ENCODE assay signal across 24 mouse cellular contexts in the genomic region with DNA sequence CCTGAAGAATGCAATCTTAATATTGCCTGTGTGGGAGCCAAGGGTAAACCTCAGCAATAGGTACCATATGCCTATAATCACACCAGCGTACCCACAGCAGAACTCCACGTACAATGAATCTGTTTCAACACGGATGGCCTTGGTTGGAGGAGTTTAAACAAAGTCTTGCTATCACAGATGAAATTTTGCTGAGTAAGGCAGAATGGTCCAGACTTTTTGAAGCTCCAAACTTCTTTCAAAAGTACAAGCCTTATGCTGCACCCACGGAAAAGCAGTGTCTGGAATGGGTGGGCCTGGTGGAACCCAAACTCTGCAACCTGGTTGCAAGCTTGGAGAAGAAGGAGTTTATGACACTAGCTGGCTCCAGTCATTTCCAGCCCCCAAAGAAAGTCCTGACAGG. TPM values are rescaled to one million over a fixed set of nuclear protein-coding genes. Genes with fewer than 3 reads are reported as not detected.
DNase-seq lines count a peak whose midpoint lies in the region; ATAC-seq and TF ChIP-seq lines count a peak whose summit lies in the region.
"Had no signal": no experiment of that assay in that cellular context is flagged by ENCODE, and none has a peak within 500 bp of the region (broad histone marks: within the 10 kb centered on the region; RNA-seq: fewer than 3 reads in every experiment).

No protein-coding gene starts in this region.

- no peak for TF ChIP-seq POLR2A in CH12.LX (IDR thresholded peaks at IDR 0.05; ENCODE audit: low read depth, low read length)
- TF ChIP-seq POLR2A in MEL (IDR thresholded peaks at IDR 0.05; ENCODE audit: control insufficient read depth in 1 of 2, insufficient read depth in 1 of 2, low read depth in 1 of 2, low read length in 2 of 2, poor library complexity in 1 of 2): no peak

- H3K4me3 ChIP-seq in heart, embryonic 16.5 days (ENCODE audit: low read length): no peak overlapping the region
- H3K4me3 ChIP-seq in CH12.LX (replicated peaks in 1 of 3; ENCODE audit: low read depth in 2 of 3, low read length in 2 of 3, poor library complexity in 1 of 3) (no peak overlapping the region), MEL (ENCODE audit: control insufficient read depth in 1 of 2, insufficient read depth in 1 of 2, low read depth in 2 of 2, low read length in 2 of 2) (no peak overlapping the region)
- H3K4me3 ChIP-seq: embryonic facial prominence, embryonic 13.5 days; embryonic facial prominence, embryonic 15.5 days; erythroblast, embryonic 14.5 days; forebrain, embryonic 10.5 days; forebrain, embryonic 12.5 days had no signal

- H3K9ac ChIP-seq in heart, embryonic 16.5 days (ENCODE audit: low read length): no peak overlapping the region
- H3K9ac ChIP-seq in CH12.LX (ENCODE audit: insufficient read depth, low read depth) (no peak overlapping the region), MEL (ENCODE audit: control insufficient read depth, low read depth, low read length, poor library complexity, severe bottlenecking) (no peak overlapping the region)
- H3K9ac ChIP-seq: embryonic facial prominence, embryonic 13.5 days; embryonic facial prominence, embryonic 15.5 days; forebrain, embryonic 12.5 days had no signal

- H3K4me1 ChIP-seq in heart, embryonic 16.5 days (ENCODE audit: control insufficient read depth, insufficient read depth, low read length): no peaks in the 10 kb centered on the region; the same call in 1 of the 2 replicates
- peaks cover 2 to 3% of the 10 kb centered on the region in 2 experiments; a peak in 2 of 4 replicates for H3K4me1 ChIP-seq in CH12.LX (ENCODE audit: control insufficient read depth in 1 of 2, insufficient read depth in 2 of 2)
- H3K4me1 ChIP-seq in MEL (ENCODE audit: control insufficient read depth in 1 of 2, insufficient read depth in 2 of 2, low read length in 2 of 2): no peaks in the 10 kb centered on the region
- H3K4me1 ChIP-seq: embryonic facial prominence, embryonic 13.5 days; embryonic facial prominence, embryonic 15.5 days; forebrain, embryonic 10.5 days; forebrain, embryonic 12.5 days had no signal

- no peak for TF ChIP-seq RAD21 in CH12.LX (IDR thresholded peaks at IDR 0.05; ENCODE audit: low read depth, low read length)
- no peak for TF ChIP-seq RAD21 in MEL (IDR thresholded peaks at IDR 0.05; ENCODE audit: low read depth, low read length)

- TF ChIP-seq EP300 in CH12.LX (IDR thresholded peaks at IDR 0.05; ENCODE audit: low read length) (no peak), MEL (IDR thresholded peaks at IDR 0.05; ENCODE audit: low read depth in 1 of 2, low read length in 2 of 2) (no peak)

- DNase-seq in heart, postnatal 25 days (ENCODE audit: low spot score): no peak
- DNase-seq in CH12.LX (ENCODE audit: extremely low read depth) (no peak), MEL (ENCODE audit: low read depth, low spot score) (no peak)
- no peak for DNase-seq in spleen, adult 18-20 months
- DNase-seq: adrenal gland, postnatal 25 days; B cell, adult 2 months; cerebellum, adult 11 months; cerebellum, adult 18-20 months; cerebellum, adult 8-10 months; cerebellum, adult 9-11 months; cerebellum, postnatal 14 days; cerebellum, postnatal 36 days; embryo, embryonic 11 days had no signal

- in situ Hi-C loops in CH12.LX (cut with MboI; ENCODE audit: low pct_ligation_motif_present, low pct_unique_long_range_greater_than_20kb, low sequenced_read_pairs): loop anchor here (10.0 to 25.0 kb wide), 2 partner anchors 74 to 202 kb away; no protein-coding TSS in a partner anchor

- no peaks in the 10 kb centered on the region for H3K9me3 ChIP-seq in heart, embryonic 16.5 days (replicated peaks; ENCODE audit: control insufficient read depth, low read length)
- H3K9me3 ChIP-seq in CH12.LX (replicated peaks; ENCODE audit: low read length) (peaks cover 3% of the 10 kb centered on the region), MEL (replicated peaks; ENCODE audit: insufficient read depth, low read length) (no peaks in the 10 kb centered on the region)
- H3K9me3 ChIP-seq: embryonic facial prominence, embryonic 13.5 days; embryonic facial prominence, embryonic 15.5 days; forebrain, embryonic 10.5 days; forebrain, embryonic 12.5 days; G1E had no signal

- 78% methylated on average over 4 of the region's 4 CpGs for WGBS in heart, embryonic 16.5 days

- peak overlapping the region; percentile 25; the same call in 1 of the 2 replicates for H3K4me2 ChIP-seq in heart, embryonic 16.5 days (ENCODE audit: low read depth, low read length)
- 0 out of 2 replicates have a peak overlapping the region, but pooled peaks have one; percentile 5 for H3K4me2 ChIP-seq in CH12.LX (ENCODE audit: insufficient read depth, low read depth, poor library complexity, severe bottlenecking)
- H3K4me2 ChIP-seq: embryonic facial prominence, embryonic 13.5 days; embryonic facial prominence, embryonic 15.5 days; forebrain, embryonic 12.5 days had no signal

- intact Hi-C loops in heart, postnatal 25 days (cut with DNase I): no loop called here

- dilution Hi-C loops in CH12.LX (cut with MboI; ENCODE audit: extremely low pct_ligation_motif_present, extremely low pct_unique_long_range_greater_than_20kb, low sequenced_read_pairs): no loop called here

- ATAC-seq in heart, embryonic 16.5 days (replicated peaks; ENCODE audit: extremely low read depth, insufficient read depth, low FRiP score): no peak
- ATAC-seq: CD4-positive, CD25-positive, alpha-beta regulatory T cell, adult 4 months; forebrain, embryonic 14.5 days; forebrain, embryonic 16.5 days had no signal

- H3K27ac ChIP-seq in heart, embryonic 16.5 days (ENCODE audit: low read length): no peak overlapping the region
- H3K27ac ChIP-seq in CH12.LX (ENCODE audit: insufficient read depth, low read depth): no peak overlapping the region
- no peak overlapping the region for H3K27ac ChIP-seq in MEL (ENCODE audit: control insufficient read depth, low read depth, low read length)
- H3K27ac ChIP-seq: embryonic facial prominence, embryonic 13.5 days; embryonic facial prominence, embryonic 15.5 days; forebrain, embryonic 10.5 days; forebrain, embryonic 12.5 days had no signal

- H3K36me3 ChIP-seq in heart, embryonic 16.5 days (ENCODE audit: control insufficient read depth, insufficient read depth): no peaks in the 10 kb centered on the region
- H3K36me3 ChIP-seq in CH12.LX (replicated peaks in 1 of 2; ENCODE audit: control insufficient read depth in 1 of 2, insufficient read depth in 1 of 2, low read length in 1 of 2) (no peaks in the 10 kb centered on the region), MEL (ENCODE audit: control insufficient read depth in 1 of 2, insufficient read depth in 2 of 2, low read length in 2 of 2) (no peaks in the 10 kb centered on the region)
- H3K36me3 ChIP-seq: embryonic facial prominence, embryonic 13.5 days; embryonic facial prominence, embryonic 15.5 days; forebrain, embryonic 10.5 days; forebrain, embryonic 12.5 days; G1E had no signal

- peaks cover 2% of the 10 kb centered on the region; the same call in 1 of the 2 replicates for H3K27me3 ChIP-seq in heart, embryonic 16.5 days (ENCODE audit: control insufficient read depth, insufficient read depth, low read length)
- H3K27me3 ChIP-seq in CH12.LX (replicated peaks): peaks cover 63% of the 10 kb centered on the region
- peaks cover 0 to 10% of the 10 kb centered on the region in 2 experiments; a peak in 2 of 4 replicates for H3K27me3 ChIP-seq in MEL (ENCODE audit: control insufficient read depth in 1 of 2, insufficient read depth in 2 of 2, low read length in 2 of 2)
- H3K27me3 ChIP-seq: embryonic facial prominence, embryonic 15.5 days had no signal

- H3K79me2 ChIP-seq in CH12.LX (replicated peaks; ENCODE audit: control insufficient read depth, extremely low read depth, insufficient read depth, poor library complexity, severe bottlenecking) (no peaks in the 10 kb centered on the region), MEL (ENCODE audit: control insufficient read depth, insufficient read depth, low read length, poor library complexity) (no peaks in the 10 kb centered on the region)

- no peak for TF ChIP-seq CTCF in CH12.LX (conservative IDR thresholded peaks at IDR 0.05 in 1 of 2, IDR thresholded peaks at IDR 0.05 in 1 of 2; ENCODE audit: low read depth in 2 of 2, low read length in 2 of 2)
- TF ChIP-seq CTCF in MEL (IDR thresholded peaks at IDR 0.05 in 2 of 3, conservative IDR thresholded peaks at IDR 0.05 in 1 of 3; ENCODE audit: control insufficient read depth in 1 of 3, insufficient read depth in 1 of 3, low read depth in 2 of 3, low read length in 3 of 3, poor library complexity in 1 of 3, severe bottlenecking in 1 of 3): no peak

TF ChIP-seq in CH12.LX, 34 proteins besides CTCF, POLR2A, EP300 and RAD21:
- no peak for TF ChIP-seq GABPA (IDR thresholded peaks at IDR 0.05; ENCODE audit: insufficient replicate concordance, low read depth, low read length)
- TF ChIP-seq ZKSCAN1 (IDR thresholded peaks at IDR 0.05; ENCODE audit: borderline replicate concordance, low read depth, low read length): no peak
- TF ChIP-seq MAFK (IDR thresholded peaks at IDR 0.05; ENCODE audit: insufficient replicate concordance, low read length): peak; percentile 84; the same call in 1 of the 2 replicates

TF ChIP-seq in MEL, 35 proteins besides CTCF, POLR2A, EP300 and RAD21:
- TF ChIP-seq MAFK (IDR thresholded peaks at IDR 0.05; ENCODE audit: borderline replicate concordance, low read depth, low read length) (peak; percentile 15; the same call in 1 of the 2 replicates), POLR2AphosphoS2 (IDR thresholded peaks at IDR 0.05; ENCODE audit: low read length) (no peak), SIN3A (IDR thresholded peaks at IDR 0.05; ENCODE audit: low read length) (no peak)

RNA-seq across cellular contexts. Expression of a gene that starts 32.7 kb away (rescaled TPM):
- polyA plus RNA-seq in heart, embryonic 16.5 days (2015; fragmentation: Nextera tagmentation; extraction: Ambion mirVana): 4.1 and 4.8 TPM in 2 replicates
- total RNA-seq in heart, postnatal 25 days (2021): 1 to 10 TPM; 5.5 to 7.2 TPM
- total RNA-seq in CH12.LX (2012; rRNA removed): not detected in 2 replicates
- total RNA-seq in CH12.LX (2014; rRNA removed): not detected in 2 replicates
- not detected in 2 replicates for polyA plus RNA-seq in CH12.LX (2012; ENCODE audit: insufficient read length, low read depth)
- not detected in 2 replicates for total RNA-seq in MEL (2012; rRNA removed)
- not detected for polyA plus RNA-seq in MEL (2012; ENCODE audit: insufficient read depth in 1 of 2, insufficient read length in 2 of 2, low read depth in 1 of 2, low replicate concordance in 2 of 2, missing spikeins in 1 of 2)
- total RNA-seq: common myeloid progenitor, adult 5-6 weeks; G1E had no signal
- polyA plus RNA-seq: CD4-positive, CD25-positive, alpha-beta regulatory T cell, adult 4 months; erythroblast, embryonic 14.5 days; G1E had no signal

RNA-seq across cellular contexts. Expression of a gene that starts 40.5 kb away (rescaled TPM):
- polyA plus RNA-seq in heart, embryonic 16.5 days (2015; fragmentation: Nextera tagmentation; extraction: Ambion mirVana): 9.5 and 9.9 TPM in 2 replicates
- total RNA-seq in heart, postnatal 25 days (2021): 1 to 10 TPM; 7.5 to 8.7 TPM
- total RNA-seq in CH12.LX (2012; rRNA removed) (not detected in 2 replicates), CH12.LX (2014; rRNA removed) (not detected in 2 replicates), MEL (2012; rRNA removed) (not detected in 2 replicates)
- polyA plus RNA-seq in CH12.LX (2012; ENCODE audit: insufficient read length, low read depth) (0.11 and 0.16 TPM in 2 replicates), MEL (2012; ENCODE audit: insufficient read depth in 1 of 2, insufficient read length in 2 of 2, low read depth in 1 of 2, low replicate concordance in 2 of 2, missing spikeins in 1 of 2) (not detected)
- total RNA-seq: common myeloid progenitor, adult 5-6 weeks; G1E had no signal
- polyA plus RNA-seq: CD4-positive, CD25-positive, alpha-beta regulatory T cell, adult 4 months; erythroblast, embryonic 14.5 days; G1E had no signal
